Mouse (Mus musculus): ENCODE measurements at regions not wholly inside any gene's neighbourhood (a gene's known extent, or its start where the extent isn't known, plus 50 kb on each side); places are given as distances from the start of the nearest gene placed in this dataset.

DNA sequence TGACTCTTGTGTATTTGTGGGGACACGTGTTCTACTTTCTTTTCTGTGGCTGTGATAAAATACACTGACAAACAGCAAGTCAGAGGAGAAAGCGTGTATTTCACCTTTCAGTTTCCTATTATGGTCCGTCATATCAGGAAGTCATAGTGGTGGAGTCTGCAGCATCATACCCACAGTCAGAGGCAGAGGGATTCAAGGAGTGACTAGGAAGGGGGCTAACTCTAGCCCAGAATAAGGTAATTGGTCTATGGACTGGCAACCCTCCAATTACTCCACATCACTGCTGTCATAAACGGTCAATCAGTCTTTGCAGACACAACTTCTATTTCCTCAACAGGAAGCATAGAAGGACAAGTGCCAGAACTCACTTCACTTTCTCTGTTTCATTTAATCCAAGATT, 201.0 kb downstream of the Klf6 start:
- TF ChIP-seq CTCF (IDR thresholded peaks at IDR 0.05; ENCODE audit: insufficient read depth, low read depth, low read length) = no peak
- TF ChIP-seq POLR2A (IDR thresholded peaks at IDR 0.05; ENCODE audit: insufficient read depth, low read depth, low read length) = no peak
